Mouse (Mus musculus) frontal cortex, postnatal 25 days (tissue): ENCODE results near the gene Bex4.

Experiments
- DNase-seq, 2 experiments: peaks; one replicate each; pipeline ENCODE4 v3.0.0; 2022; ENCODE audit warnings: low spot score in 2 of 2

Bex4 gene

DNA sequence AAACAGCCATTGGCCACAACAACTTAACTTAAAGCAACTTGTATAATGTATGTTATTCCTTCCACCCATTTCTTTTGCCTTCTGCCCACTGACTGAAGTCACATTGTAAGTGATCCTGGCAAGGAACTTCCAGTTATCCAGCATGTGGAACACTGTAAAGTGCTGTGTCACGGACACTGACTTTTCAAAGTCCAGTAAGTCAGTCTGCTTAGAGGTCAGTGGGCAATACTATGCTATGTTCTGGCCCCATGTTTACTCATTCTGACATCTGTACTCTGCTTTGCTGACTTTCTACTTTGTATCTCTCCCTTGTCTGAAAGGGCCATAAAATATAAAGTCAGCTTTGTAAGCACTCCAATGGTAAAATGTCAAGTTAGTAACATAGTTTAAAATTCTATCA is 44.3 kb downstream of the Bex4 start:
- DNase-seq, result no peak
